Comparison of ENCODE assay signal across 14 mouse cellular contexts in the genomic region with DNA sequence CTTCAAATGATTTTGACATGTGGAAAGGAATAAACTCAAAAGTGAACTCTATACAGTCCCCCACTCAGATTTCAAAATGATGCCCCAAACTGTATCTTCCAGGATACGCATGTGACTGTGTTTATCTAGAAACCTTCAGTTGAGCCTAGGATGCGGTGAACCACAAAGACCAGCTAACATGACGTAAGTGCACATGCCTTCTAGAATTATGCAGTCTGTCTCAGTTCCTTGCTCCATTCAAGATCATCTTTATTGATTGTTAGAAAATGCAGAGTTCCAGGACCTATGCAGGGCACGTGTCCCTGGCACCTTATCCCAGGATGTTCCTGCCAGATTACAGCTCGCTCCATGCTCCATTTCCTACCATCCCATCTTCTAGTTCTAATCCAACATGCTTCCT.
A peak's percentile ranks its signal among the peaks of the same experiment; 100 is the strongest.
DNase-seq lines count a peak whose midpoint lies in the region; ATAC-seq lines count a peak whose summit lies in the region.
"Had no signal": no experiment of that assay in that cellular context is flagged by ENCODE, and none has a peak within 500 bp of the region (broad histone marks: within the 10 kb centered on the region; RNA-seq: fewer than 3 reads in every experiment).

No protein-coding gene starts in this region.

- ATAC-seq in megakaryocyte-erythroid progenitor cell, adult 5-6 weeks (replicated peaks; ENCODE audit: low FRiP score, low TSS enrichment, poor library complexity, severe bottlenecking) = peak; percentile 71
- ATAC-seq: forebrain, embryonic 14.5 days; Patski had no signal

- DNase-seq in lung, postnatal 25 days (ENCODE audit: low spot score) = peak; percentile 11
- DNase-seq in lung, adult 18-20 months = no peak
- peak; percentile 90 for DNase-seq in T-cell, adult 2 months (ENCODE audit: low spot score)
- DNase-seq in thymus, postnatal 14 days = peak; percentile 62
- DNase-seq in layer of hippocampus, adult 9-10 months (ENCODE audit: low spot score) = no peak
- DNase-seq in kidney, postnatal 4 days = no peak
- DNase-seq in urinary bladder, postnatal 25 days (ENCODE audit: low spot score) = no peak
- DNase-seq: adrenal gland, adult 8-10 months; cerebellum, adult 8-10 months; kidney, adult 11 months; midbrain, embryonic 14.5 days had no signal

Comparison
In these comparisons a context has a peak if more than half of its experiments do, and no peak if none do; other contexts are left out.
1. DNase-seq: peak in lung, postnatal 25 days (single experiment), T-cell, adult 2 months (single experiment) and thymus, postnatal 14 days (single experiment); none in lung, adult 18-20 months (0 of 2), layer of hippocampus, adult 9-10 months (single experiment), kidney, postnatal 4 days (0 of 2) and urinary bladder, postnatal 25 days (single experiment).